Mouse (Mus musculus): ENCODE data around the gene Rps26. TPM values are rescaled to one million over a fixed set of nuclear protein-coding genes. Genes with fewer than 3 reads are reported as not detected.

The Rps26 gene
- polyA plus RNA-seq, 1 experiment from 2014 or later, result 352 TPM

DNA sequence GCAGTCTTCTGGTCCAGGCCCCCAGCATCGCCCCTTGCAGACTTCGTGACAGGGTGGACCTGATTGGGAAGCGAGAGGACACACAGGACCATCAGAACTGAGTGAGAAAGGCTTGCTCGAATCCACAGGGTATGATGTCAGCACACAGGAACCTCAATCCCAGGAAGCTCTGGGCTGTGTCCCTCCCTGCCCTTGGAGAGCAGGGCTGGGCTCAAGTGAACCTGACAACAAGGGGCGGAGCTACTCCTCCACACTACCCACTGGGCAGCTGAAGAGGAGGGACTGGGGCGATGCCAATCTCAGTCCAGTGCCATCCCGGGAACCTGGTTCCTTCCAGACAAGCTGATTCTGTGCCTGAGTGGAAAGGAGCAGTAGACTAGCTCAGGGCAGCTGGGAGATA is 42.9 kb downstream of the Rps26 start:
- no peak overlapping the region for H3K4me2 ChIP-seq
- no peak for ATAC-seq (ENCODE audit: insufficient read depth)
- no peaks in the 10 kb centered on the region for H3K36me3 ChIP-seq (replicated peaks)
- H3K4me3 ChIP-seq (replicated peaks), result no peak overlapping the region
- 34% methylated on average over 7 of the region's 7 CpGs for WGBS (ENCODE audit: insufficient replicate concordance)
- no peaks in the 10 kb centered on the region for H3K9me3 ChIP-seq (replicated peaks)
- no peak overlapping the region for H3K27ac ChIP-seq (replicated peaks)
- H3K4me1 ChIP-seq (replicated peaks), result peaks cover 9% of the 10 kb centered on the region; the same call in 1 of the 2 replicates
- no peak overlapping the region for H3K9ac ChIP-seq
- peaks cover 71% of the 10 kb centered on the region for H3K27me3 ChIP-seq

DNA sequence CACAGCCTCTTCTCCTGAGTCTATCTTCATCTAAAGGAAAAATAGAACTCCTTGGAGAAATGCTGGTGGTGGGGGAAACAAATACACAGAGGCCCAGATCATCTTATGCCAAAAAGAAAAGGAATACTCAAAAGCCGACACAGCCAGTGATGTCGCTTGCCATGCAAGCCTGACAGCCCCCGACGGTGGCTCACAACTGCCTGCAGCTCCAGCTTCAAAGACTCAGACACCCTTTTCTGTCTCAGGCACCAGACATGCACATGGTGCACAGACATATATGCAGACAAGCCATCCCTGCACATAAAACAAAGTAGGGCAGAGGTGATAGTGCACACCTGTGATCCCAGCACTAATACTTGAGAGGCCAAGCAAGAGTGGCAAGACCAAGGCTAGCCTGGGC is 46.8 kb downstream of the Rps26 start:
- ATAC-seq (ENCODE audit: insufficient read depth), result no peak
- no peak overlapping the region for H3K9ac ChIP-seq
- H3K4me3 ChIP-seq (replicated peaks), result no peak overlapping the region
- no peak overlapping the region for H3K27ac ChIP-seq (replicated peaks)
- H3K36me3 ChIP-seq (replicated peaks), result peaks cover 18% of the 10 kb centered on the region
- no peaks in the 10 kb centered on the region for H3K4me1 ChIP-seq (replicated peaks)
- 72% methylated on average over 4 of the region's 4 CpGs for WGBS (ENCODE audit: insufficient replicate concordance)
- H3K27me3 ChIP-seq, result peaks cover 31% of the 10 kb centered on the region
- no peaks in the 10 kb centered on the region for H3K9me3 ChIP-seq (replicated peaks)
- H3K4me2 ChIP-seq, result no peak overlapping the region

DNA sequence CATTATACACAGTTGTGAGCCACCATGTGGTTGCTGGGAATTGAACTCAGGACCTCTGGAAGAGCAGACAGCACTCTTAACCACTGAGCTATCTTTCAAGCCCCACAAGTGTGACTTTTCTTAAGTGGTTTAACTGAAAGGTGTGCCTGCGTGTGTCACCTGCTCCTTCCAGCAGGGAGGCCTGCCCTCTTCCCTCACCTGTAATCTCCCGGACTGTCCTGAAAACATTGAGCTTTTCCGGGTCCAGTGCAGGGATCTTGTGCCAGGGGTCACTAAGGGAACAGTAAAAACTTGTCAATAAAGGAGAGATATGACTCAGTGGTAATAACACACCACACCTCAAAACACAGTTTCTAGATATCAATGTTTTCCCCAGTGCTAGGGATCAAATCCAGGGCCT is 47.2 kb downstream of the Rps26 start:
- Histone ChIP-seq H3K4me2 (no peak overlapping the region), H3K4me1 (replicated peaks) (no peaks in the 10 kb centered on the region), H3K9ac (no peak overlapping the region), H3K4me3 (replicated peaks) (no peak overlapping the region), H3K9me3 (replicated peaks) (no peaks in the 10 kb centered on the region), H3K36me3 (replicated peaks) (peaks cover 18% of the 10 kb centered on the region), H3K27me3 (peaks cover 27% of the 10 kb centered on the region), H3K27ac (replicated peaks) (no peak overlapping the region)
- 63% methylated on average over 3 of the region's 3 CpGs for WGBS (ENCODE audit: insufficient replicate concordance)
- ATAC-seq (ENCODE audit: insufficient read depth), result no peak

- no peak overlapping the region for H3K9ac ChIP-seq
- no peak overlapping the region for H3K27ac ChIP-seq (replicated peaks)
- H3K36me3 ChIP-seq (replicated peaks), result peaks cover 18% of the 10 kb centered on the region
- WGBS (ENCODE audit: insufficient replicate concordance), result 46% methylated on average over 11 of the region's 11 CpGs
- no peak overlapping the region for H3K4me3 ChIP-seq (replicated peaks)
- peaks cover 17% of the 10 kb centered on the region for H3K27me3 ChIP-seq
- H3K9me3 ChIP-seq (replicated peaks), result no peaks in the 10 kb centered on the region
- H3K4me2 ChIP-seq, result no peak overlapping the region
- no peaks in the 10 kb centered on the region for H3K4me1 ChIP-seq (replicated peaks)
- no peak for ATAC-seq (ENCODE audit: insufficient read depth)
Measured at GRCm38 (mm10) chr10:128578330-128578729, 48.2 kb downstream of the Rps26 start.

GRCm38 (mm10) chr10:128575063-128575462 is 51.5 kb downstream of the Rps26 start:
- 82% methylated on average over 2 of the region's 2 CpGs for WGBS (ENCODE audit: insufficient replicate concordance)
- Histone ChIP-seq H3K27me3 (peaks cover 15% of the 10 kb centered on the region), H3K9me3 (replicated peaks) (no peaks in the 10 kb centered on the region), H3K4me3 (replicated peaks) (no peak overlapping the region), H3K27ac (replicated peaks) (no peak overlapping the region), H3K4me1 (replicated peaks) (no peaks in the 10 kb centered on the region), H3K4me2 (no peak overlapping the region), H3K36me3 (replicated peaks) (peaks cover 33% of the 10 kb centered on the region), H3K9ac (no peak overlapping the region)
- no peak for ATAC-seq (ENCODE audit: insufficient read depth)

Small RNAs within 50 kb of the gene (microRNA-seq; reads per million reads assigned to microRNA genes)
- gene Mir6917, result not detected

Other genes starting within 250 kb of the Rps26 start
- 4.9 and 5.6 TPM in 2 replicates for gene Ankrd52, start 249.6 kb downstream of the Rps26 start, polyA plus RNA-seq (2015; fragmentation: Nextera tagmentation; extraction: Ambion mirVana)
- gene Slc39a5, start 225.5 kb downstream of the Rps26 start, polyA plus RNA-seq (2015; fragmentation: Nextera tagmentation; extraction: Ambion mirVana), result 69.9 and 90.8 TPM in 2 replicates
- 35.3 and 37.5 TPM in 2 replicates for gene Nabp2, start 215.3 kb downstream of the Rps26 start, polyA plus RNA-seq (2015; fragmentation: Nextera tagmentation; extraction: Ambion mirVana)
- gene Rnf41, start 215.1 kb downstream of the Rps26 start, polyA plus RNA-seq (2015; fragmentation: Nextera tagmentation; extraction: Ambion mirVana), result 8.5 and 9.6 TPM in 2 replicates
- gene Smarcc2, start 167.5 kb downstream of the Rps26 start, polyA plus RNA-seq (2015; fragmentation: Nextera tagmentation; extraction: Ambion mirVana), result 23.5 and 23.6 TPM in 2 replicates
- 483 and 484 TPM in 2 replicates for gene Myl6, start 132.6 kb downstream of the Rps26 start, polyA plus RNA-seq (2015; fragmentation: Nextera tagmentation; extraction: Ambion mirVana)
- gene Myl6b, start 128.1 kb downstream of the Rps26 start, polyA plus RNA-seq (2015; fragmentation: Nextera tagmentation; extraction: Ambion mirVana), result 1.4 and 1.7 TPM in 2 replicates
- 11.8 and 12.6 TPM in 2 replicates for gene Esyt1, start 100.9 kb downstream of the Rps26 start, polyA plus RNA-seq (2015; fragmentation: Nextera tagmentation; extraction: Ambion mirVana)
- 4.9 and 5.8 TPM in 2 replicates for gene Zc3h10, start 79.0 kb downstream of the Rps26 start, polyA plus RNA-seq (2015; fragmentation: Nextera tagmentation; extraction: Ambion mirVana)
- gene Rpl41, start 77.4 kb downstream of the Rps26 start, polyA plus RNA-seq (2015; fragmentation: Nextera tagmentation; extraction: Ambion mirVana), result 1,944 and 2,155 TPM in 2 replicates
- gene Pa2g4, start 60.8 kb downstream of the Rps26 start, polyA plus RNA-seq (2015; fragmentation: Nextera tagmentation; extraction: Ambion mirVana), result 118 and 119 TPM in 2 replicates
- gene Erbb3, start 37.1 kb downstream of the Rps26 start, polyA plus RNA-seq (2015; fragmentation: Nextera tagmentation; extraction: Ambion mirVana), result 3.1 and 3.6 TPM in 2 replicates
- 0.12 TPM in 2 replicates for gene Ikzf4, start 19.2 kb upstream of the Rps26 start, polyA plus RNA-seq (2015; fragmentation: Nextera tagmentation; extraction: Ambion mirVana)
- gene Suox, start 47.3 kb upstream of the Rps26 start, polyA plus RNA-seq (2015; fragmentation: Nextera tagmentation; extraction: Ambion mirVana), result 14.3 and 14.7 TPM in 2 replicates
- 33.5 and 36.7 TPM in 2 replicates for gene Rab5b, start 69.5 kb upstream of the Rps26 start, polyA plus RNA-seq (2015; fragmentation: Nextera tagmentation; extraction: Ambion mirVana)
- 0.60 and 0.68 TPM in 2 replicates for gene Pmel, start 77.4 kb upstream of the Rps26 start, polyA plus RNA-seq (2015; fragmentation: Nextera tagmentation; extraction: Ambion mirVana)
- gene Cdk2, start 78.3 kb upstream of the Rps26 start, polyA plus RNA-seq (2015; fragmentation: Nextera tagmentation; extraction: Ambion mirVana), result 53.7 and 56.6 TPM in 2 replicates
- 2.4 and 3.0 TPM in 2 replicates for gene Dgka, start 118.1 kb upstream of the Rps26 start, polyA plus RNA-seq (2015; fragmentation: Nextera tagmentation; extraction: Ambion mirVana)
- gene Pym1, start 121.1 kb upstream of the Rps26 start, polyA plus RNA-seq (2015; fragmentation: Nextera tagmentation; extraction: Ambion mirVana), result 13.3 and 14.8 TPM in 2 replicates
- gene Mmp19, start 164.2 kb upstream of the Rps26 start, polyA plus RNA-seq (2015; fragmentation: Nextera tagmentation; extraction: Ambion mirVana), result 10.5 and 11.3 TPM in 2 replicates
- gene Dnajc14, start 177.3 kb upstream of the Rps26 start, polyA plus RNA-seq (2015; fragmentation: Nextera tagmentation; extraction: Ambion mirVana), result 18.3 and 21.1 TPM in 2 replicates
- 2.1 and 2.9 TPM in 2 replicates for gene Tmem198b, start 177.6 kb upstream of the Rps26 start, polyA plus RNA-seq (2015; fragmentation: Nextera tagmentation; extraction: Ambion mirVana)
- gene Sarnp, start 190.6 kb upstream of the Rps26 start, polyA plus RNA-seq (2015; fragmentation: Nextera tagmentation; extraction: Ambion mirVana), result 89.5 and 99.7 TPM in 2 replicates
- 73.9 and 75.5 TPM in 2 replicates for gene Ormdl2, start 194.9 kb upstream of the Rps26 start, polyA plus RNA-seq (2015; fragmentation: Nextera tagmentation; extraction: Ambion mirVana)